Mouse (Mus musculus): ENCODE measurements at regions not wholly inside any gene's neighbourhood (a gene's known extent, or its start where the extent isn't known, plus 50 kb on each side); places are given as distances from the start of the nearest gene placed in this dataset.
A peak's percentile ranks its signal among the peaks of the same experiment; 100 is the strongest.

DNA sequence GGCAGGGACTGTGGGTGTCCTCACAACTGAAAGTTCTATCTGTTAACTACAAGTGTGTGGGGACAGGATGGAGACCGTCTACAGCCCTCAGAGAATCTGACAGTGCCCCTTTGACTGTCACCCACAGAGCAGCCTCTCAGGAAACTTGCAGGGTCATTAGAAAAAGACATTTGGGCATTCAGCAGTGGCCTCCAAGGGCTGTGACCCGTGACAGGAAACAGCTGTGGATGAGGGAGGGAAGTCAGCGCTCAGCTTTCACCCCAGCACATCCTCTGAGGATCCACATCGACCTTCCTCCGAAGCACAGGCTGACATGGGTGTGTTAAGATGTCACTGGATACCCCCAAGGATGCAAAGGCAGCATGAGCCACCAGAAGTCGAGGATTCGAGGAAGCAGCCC lies 106.3 kb upstream of the Sulf2 start:
- H3K4me2 ChIP-seq (ENCODE audit: low read depth) = no peak overlapping the region
- no peak for DNase-seq
- no peak overlapping the region for H3K9ac ChIP-seq
- no peaks in the 10 kb centered on the region for H3K9me3 ChIP-seq (ENCODE audit: low read length)
- H3K27me3 ChIP-seq (ENCODE audit: insufficient read depth, low read length) = no peaks in the 10 kb centered on the region
- H3K36me3 ChIP-seq (ENCODE audit: insufficient read depth) = no peaks in the 10 kb centered on the region
- ATAC-seq = no peak
- H3K27ac ChIP-seq (ENCODE audit: low read depth, low read length) = 0 out of 2 replicates have a peak overlapping the region, but pooled peaks have one; percentile 1
- H3K4me3 ChIP-seq (ENCODE audit: low read depth, low read length) = no peak overlapping the region
- no peaks in the 10 kb centered on the region for H3K4me1 ChIP-seq (ENCODE audit: insufficient read depth)
- 50% methylated on average over 7 of the region's 7 CpGs for WGBS
- TF ChIP-seq CTCF (IDR thresholded peaks at IDR 0.05; ENCODE audit: low read depth) = no peak

DNA sequence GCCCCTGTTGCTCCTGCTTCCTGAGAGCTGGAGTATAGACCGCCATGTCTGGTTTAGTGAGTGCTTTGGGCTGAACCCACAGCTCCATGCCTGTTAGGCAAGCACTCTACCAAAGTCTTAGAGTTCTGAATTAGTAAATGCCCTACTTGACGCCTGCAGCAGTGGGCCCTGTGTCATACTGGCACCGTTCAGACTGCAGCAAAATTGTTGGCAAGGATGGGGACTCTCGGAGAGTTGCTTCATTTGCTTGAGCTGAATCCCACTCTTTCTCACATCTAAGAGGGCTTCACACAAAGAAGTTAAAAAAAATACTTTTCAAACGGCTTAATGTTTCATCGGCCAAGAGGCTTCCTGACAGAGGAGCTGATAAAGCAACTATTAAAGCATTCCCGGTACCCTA lies 105.6 kb upstream of the Sulf2 start:
- Histone ChIP-seq H3K9ac (no peak overlapping the region), H3K27ac (ENCODE audit: low read depth, low read length) (peak overlapping the region; percentile 15; the same call in 1 of the 2 replicates), H3K9me3 (ENCODE audit: low read length) (no peaks in the 10 kb centered on the region), H3K4me1 (ENCODE audit: insufficient read depth) (no peaks in the 10 kb centered on the region), H3K4me2 (ENCODE audit: low read depth) (no peak overlapping the region), H3K36me3 (ENCODE audit: insufficient read depth) (no peaks in the 10 kb centered on the region), H3K27me3 (ENCODE audit: insufficient read depth, low read length) (no peaks in the 10 kb centered on the region), H3K4me3 (ENCODE audit: low read depth, low read length) (no peak overlapping the region)
- peak; percentile 63 for DNase-seq
- TF ChIP-seq CTCF (IDR thresholded peaks at IDR 0.05; ENCODE audit: low read depth) = no peak
- ATAC-seq = peak; percentile 26; the same call in 1 of the 2 replicates
- 30% methylated on average over 7 of the region's 7 CpGs for WGBS

DNA sequence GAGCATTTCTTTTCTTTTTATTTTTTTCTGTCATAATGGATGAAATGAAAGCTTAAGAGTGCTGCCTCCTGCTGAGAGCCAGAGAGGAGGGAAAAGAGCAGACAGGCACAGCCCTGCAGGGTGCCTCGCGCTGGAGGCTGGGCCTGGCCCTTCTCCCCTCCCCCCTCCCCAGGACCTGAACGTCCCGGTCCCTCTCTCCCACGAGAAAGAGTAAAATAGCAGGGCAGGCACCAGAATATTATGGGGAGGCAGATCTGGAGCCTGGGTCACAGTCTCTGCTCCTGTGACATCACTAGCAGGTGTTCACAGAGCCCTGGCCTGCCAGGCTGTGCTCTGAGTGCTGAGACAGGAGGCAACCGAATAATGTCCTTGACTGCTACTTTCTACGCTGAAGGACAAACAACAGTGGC lies 103.3 kb upstream of the Sulf2 start:
- H3K9ac ChIP-seq = no peak overlapping the region
- no peaks in the 10 kb centered on the region for H3K4me1 ChIP-seq (ENCODE audit: insufficient read depth)
- H3K9me3 ChIP-seq (ENCODE audit: low read length) = no peaks in the 10 kb centered on the region
- no peak overlapping the region for H3K27ac ChIP-seq (ENCODE audit: low read depth, low read length)
- no peaks in the 10 kb centered on the region for H3K36me3 ChIP-seq (ENCODE audit: insufficient read depth)
- H3K4me2 ChIP-seq (ENCODE audit: low read depth) = no peak overlapping the region
- ATAC-seq = peak; percentile 27; the same call in 1 of the 2 replicates
- no peak for DNase-seq
- no peaks in the 10 kb centered on the region for H3K27me3 ChIP-seq (ENCODE audit: insufficient read depth, low read length)
- no peak; the same call in 1 of the 2 replicates for TF ChIP-seq CTCF (IDR thresholded peaks at IDR 0.05; ENCODE audit: low read depth)
- no peak overlapping the region for H3K4me3 ChIP-seq (ENCODE audit: low read depth, low read length)
- 17% methylated on average over 7 of the region's 7 CpGs for WGBS

DNA sequence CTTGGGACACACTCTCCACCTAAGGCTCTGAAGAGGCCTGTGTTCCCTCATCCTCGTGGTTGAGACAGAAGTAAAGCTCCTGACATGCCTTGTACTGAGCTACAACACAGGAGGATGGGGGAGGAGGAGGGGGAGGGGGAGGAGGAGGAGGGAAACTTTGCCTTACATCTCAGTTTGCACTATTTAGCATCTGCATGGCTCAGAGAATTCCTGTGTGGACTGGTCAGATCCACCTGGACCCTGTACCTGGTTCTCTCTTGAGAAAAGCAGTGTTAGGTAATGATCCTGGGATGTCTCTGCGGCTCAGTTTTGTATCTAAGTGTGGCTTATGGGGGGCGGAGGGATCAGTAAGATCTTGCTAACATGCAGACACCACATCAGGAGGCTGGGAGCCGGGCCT lies 102.2 kb upstream of the Sulf2 start:
- WGBS = 70% methylated on average over 4 of the region's 4 CpGs
- Histone ChIP-seq H3K4me1 (ENCODE audit: insufficient read depth) (no peaks in the 10 kb centered on the region), H3K27ac (ENCODE audit: low read depth, low read length) (no peak overlapping the region), H3K4me3 (ENCODE audit: low read depth, low read length) (no peak overlapping the region), H3K9me3 (ENCODE audit: low read length) (no peaks in the 10 kb centered on the region), H3K4me2 (ENCODE audit: low read depth) (no peak overlapping the region), H3K36me3 (ENCODE audit: insufficient read depth) (no peaks in the 10 kb centered on the region), H3K27me3 (ENCODE audit: insufficient read depth, low read length) (no peaks in the 10 kb centered on the region), H3K9ac (no peak overlapping the region)
- DNase-seq (no peak), ATAC-seq (no peak)
- TF ChIP-seq CTCF (IDR thresholded peaks at IDR 0.05; ENCODE audit: low read depth) = no peak

DNA sequence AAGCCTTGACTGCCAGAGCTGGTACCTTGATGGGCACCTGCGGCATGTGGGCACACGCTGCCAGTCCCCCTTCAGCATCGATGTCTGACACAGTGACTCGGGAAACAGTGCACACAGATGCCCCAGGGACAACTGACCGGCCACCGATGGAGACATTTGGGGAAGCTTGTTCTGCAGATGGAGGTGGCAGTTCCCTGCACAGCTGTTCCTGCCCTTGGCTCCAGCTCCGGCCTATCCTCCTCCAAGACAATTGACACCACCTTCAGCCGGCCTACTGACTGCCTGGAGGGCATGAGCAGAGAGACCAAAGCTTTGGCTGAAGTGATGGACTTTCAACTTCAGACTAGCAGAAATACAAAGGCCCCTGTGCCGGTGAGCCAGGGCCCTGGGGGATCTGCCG lies 100.7 kb upstream of the Sulf2 start:
- ATAC-seq (no peak), DNase-seq (no peak)
- Histone ChIP-seq H3K4me2 (ENCODE audit: low read depth) (no peak overlapping the region), H3K27ac (ENCODE audit: low read depth, low read length) (no peak overlapping the region), H3K9ac (no peak overlapping the region), H3K4me1 (ENCODE audit: insufficient read depth) (no peaks in the 10 kb centered on the region), H3K27me3 (ENCODE audit: insufficient read depth, low read length) (no peaks in the 10 kb centered on the region), H3K9me3 (ENCODE audit: low read length) (no peaks in the 10 kb centered on the region), H3K4me3 (ENCODE audit: low read depth, low read length) (no peak overlapping the region), H3K36me3 (ENCODE audit: insufficient read depth) (no peaks in the 10 kb centered on the region)
- no peak for TF ChIP-seq CTCF (IDR thresholded peaks at IDR 0.05; ENCODE audit: low read depth)
- 90% methylated on average over 10 of the region's 10 CpGs for WGBS

DNA sequence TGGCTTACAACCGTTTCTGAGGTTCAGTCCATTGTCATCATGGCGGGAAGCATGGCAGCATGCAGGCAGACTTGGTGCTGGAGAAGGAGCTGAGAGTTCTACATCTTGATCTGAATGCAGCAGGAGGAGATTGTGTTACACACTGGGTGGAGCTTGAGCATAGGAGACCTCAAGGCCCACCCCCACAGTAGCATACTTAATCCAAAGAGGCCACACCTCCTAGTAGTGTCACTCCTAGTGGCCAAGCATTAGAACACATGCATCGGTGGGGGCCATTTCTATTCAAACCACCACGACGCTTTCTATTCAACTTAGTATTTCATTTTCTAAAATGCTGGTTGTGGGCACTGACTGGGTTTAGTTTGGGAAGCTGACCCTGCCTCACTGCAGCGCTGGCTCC lies 99.1 kb upstream of the Sulf2 start:
- H3K9ac ChIP-seq = no peak overlapping the region
- DNase-seq = no peak
- WGBS = 77% methylated on average over 6 of the region's 6 CpGs
- H3K27ac ChIP-seq (ENCODE audit: low read depth, low read length) = no peak overlapping the region
- no peaks in the 10 kb centered on the region for H3K9me3 ChIP-seq (ENCODE audit: low read length)
- H3K4me2 ChIP-seq (ENCODE audit: low read depth) = no peak overlapping the region
- no peaks in the 10 kb centered on the region for H3K36me3 ChIP-seq (ENCODE audit: insufficient read depth)
- no peaks in the 10 kb centered on the region for H3K4me1 ChIP-seq (ENCODE audit: insufficient read depth)
- H3K4me3 ChIP-seq (ENCODE audit: low read depth, low read length) = no peak overlapping the region
- ATAC-seq = no peak
- no peak for TF ChIP-seq CTCF (IDR thresholded peaks at IDR 0.05; ENCODE audit: low read depth)
- H3K27me3 ChIP-seq (ENCODE audit: insufficient read depth, low read length) = no peaks in the 10 kb centered on the region

DNA sequence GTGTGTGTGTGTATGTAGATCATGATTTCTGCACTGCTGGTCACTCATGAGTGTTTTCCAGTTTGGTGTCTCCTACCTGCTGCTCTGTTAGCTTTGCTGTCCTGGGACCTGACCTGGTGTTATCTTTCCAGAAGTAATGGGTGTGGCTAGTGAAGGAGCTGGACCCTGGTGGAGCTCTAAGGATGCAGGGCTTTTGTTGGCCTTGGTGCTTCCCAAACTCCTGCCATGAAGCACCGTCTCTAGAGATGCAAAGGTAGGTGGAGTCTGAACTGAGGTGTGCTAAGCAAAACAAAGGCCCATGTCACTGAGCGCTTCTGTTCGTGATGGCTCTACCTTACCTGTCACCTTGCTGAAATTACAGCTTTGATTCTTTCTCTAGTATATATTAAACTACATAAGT lies 96.6 kb upstream of the Sulf2 start:
- no peaks in the 10 kb centered on the region for H3K27me3 ChIP-seq (ENCODE audit: insufficient read depth, low read length)
- no peaks in the 10 kb centered on the region for H3K9me3 ChIP-seq (ENCODE audit: low read length)
- no peaks in the 10 kb centered on the region for H3K36me3 ChIP-seq (ENCODE audit: insufficient read depth)
- no peak overlapping the region for H3K4me2 ChIP-seq (ENCODE audit: low read depth)
- no peak overlapping the region for H3K27ac ChIP-seq (ENCODE audit: low read depth, low read length)
- no peak overlapping the region for H3K9ac ChIP-seq
- TF ChIP-seq CTCF (IDR thresholded peaks at IDR 0.05; ENCODE audit: low read depth) = no peak
- ATAC-seq = no peak
- no peak for DNase-seq
- H3K4me1 ChIP-seq (ENCODE audit: insufficient read depth) = no peaks in the 10 kb centered on the region
- WGBS = 87% methylated on average over 3 of the region's 3 CpGs
- H3K4me3 ChIP-seq (ENCODE audit: low read depth, low read length) = no peak overlapping the region

DNA sequence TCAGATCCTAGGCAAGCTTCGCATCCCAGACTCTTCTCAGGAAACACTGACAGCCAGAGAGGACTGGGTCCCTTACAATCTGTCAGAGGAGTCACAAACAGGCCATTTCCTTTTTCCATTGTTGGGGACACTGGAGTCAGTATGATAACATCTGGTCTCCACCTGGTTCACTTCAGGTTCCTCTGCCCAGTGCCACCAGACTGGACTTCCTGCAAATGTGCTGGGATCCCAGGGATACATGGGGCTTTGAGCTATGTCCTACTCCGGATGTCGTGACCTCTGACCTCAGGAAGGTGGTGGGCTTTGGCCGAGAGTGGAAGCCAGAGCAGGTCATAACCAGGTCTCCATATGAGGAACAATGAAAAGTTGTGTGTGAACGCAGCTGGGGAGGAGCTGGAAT lies 96.0 kb upstream of the Sulf2 start:
- no peak for TF ChIP-seq CTCF (IDR thresholded peaks at IDR 0.05; ENCODE audit: low read depth)
- WGBS = 88% methylated on average over 5 of the region's 5 CpGs
- H3K9me3 ChIP-seq (ENCODE audit: low read length) = no peaks in the 10 kb centered on the region
- DNase-seq (no peak), ATAC-seq (no peak)
- H3K27ac ChIP-seq (ENCODE audit: low read depth, low read length) = no peak overlapping the region
- H3K9ac ChIP-seq = no peak overlapping the region
- H3K36me3 ChIP-seq (ENCODE audit: insufficient read depth) = no peaks in the 10 kb centered on the region
- no peaks in the 10 kb centered on the region for H3K27me3 ChIP-seq (ENCODE audit: insufficient read depth, low read length)
- H3K4me2 ChIP-seq (ENCODE audit: low read depth) = no peak overlapping the region
- no peaks in the 10 kb centered on the region for H3K4me1 ChIP-seq (ENCODE audit: insufficient read depth)
- H3K4me3 ChIP-seq (ENCODE audit: low read depth, low read length) = no peak overlapping the region

Data from forebrain, postnatal 0 days (tissue).